Mouse (Mus musculus) bone marrow, adult 2 months (tissue): ENCODE results near the gene Limd1.

ENCODE experiments used
- CTCF ChIP-seq: fragments of 200-500 bp; IDR thresholded peaks from 2 replicates; pipeline ENCODE4 v1.5.1; 2011; ENCODE audit warnings: low read length, control low read depth; ENCODE audit not compliant: control insufficient read depth, insufficient read depth
- POLR2A ChIP-seq: fragments of 200-500 bp; IDR thresholded peaks from 2 replicates; pipeline ENCODE4 v1.6.1; 2011; ENCODE audit warnings: low read depth, mild to moderate bottlenecking, control low read depth, low read length, borderline replicate concordance; ENCODE audit not compliant: control insufficient read depth

DNA sequence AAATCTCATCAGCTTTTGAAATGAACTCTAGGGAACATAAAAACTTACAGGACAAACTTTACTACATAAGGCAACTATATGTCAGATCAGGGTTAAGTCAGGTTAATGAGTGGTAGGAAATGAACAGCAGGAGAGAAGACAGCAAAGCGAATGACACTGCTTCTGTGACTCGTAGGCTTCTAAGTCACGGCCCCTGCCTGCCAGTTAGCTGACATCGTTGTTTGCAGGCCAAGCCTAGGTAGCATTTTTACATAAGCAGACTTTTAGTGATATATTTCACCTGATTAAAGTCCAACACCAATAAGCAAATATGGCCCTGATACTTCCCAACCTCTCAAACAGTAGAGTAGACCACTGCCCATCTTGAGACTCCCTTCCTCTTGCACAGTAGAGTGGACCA lies 59.7 kb downstream of the Limd1 start:
- TF ChIP-seq POLR2A (no peak), CTCF (no peak)
